Mouse (Mus musculus) brain, embryonic 14.5 days (tissue): ENCODE measurements around the gene Ccdc88c. TPM values are rescaled to one million over a fixed set of nuclear protein-coding genes. Genes with fewer than 3 reads are reported as not detected.

Experiments
- DNase-seq: peaks from one replicate; pipeline ENCODE4 v3.0.0-alpha.2; 2011; ENCODE audit warnings: low read depth
- CTCF ChIP-seq: fragments of 200-500 bp; IDR thresholded peaks from 2 replicates; pipeline ENCODE4 v1.5.1; 2012; ENCODE audit warnings: inconsistent platforms, mild to moderate bottlenecking, moderate library complexity, borderline replicate concordance; ENCODE audit not compliant: insufficient read depth, insufficient read length; ENCODE audit errors: extremely low read depth
- POLR2A ChIP-seq: fragments of 200-500 bp; IDR thresholded peaks from 2 replicates; pipeline ENCODE4 v1.6.1; 2012; ENCODE audit warnings: mild to moderate bottlenecking, inconsistent platforms, borderline replicate concordance; ENCODE audit not compliant: poor library complexity, insufficient read depth, insufficient read length, severe bottlenecking; ENCODE audit errors: extremely low read depth
- polyA plus RNA-seq: library from polyadenylated mRNA; depleted of rRNA; stranded (reverse); fragments of >200 nt; gene quantifications from 2 replicates; pipeline ENCODE4 v1.2.3, GENCODE M21; 2012

Ccdc88c gene
- polyA plus RNA-seq, 1 experiment, result 31.6 TPM

DNA sequence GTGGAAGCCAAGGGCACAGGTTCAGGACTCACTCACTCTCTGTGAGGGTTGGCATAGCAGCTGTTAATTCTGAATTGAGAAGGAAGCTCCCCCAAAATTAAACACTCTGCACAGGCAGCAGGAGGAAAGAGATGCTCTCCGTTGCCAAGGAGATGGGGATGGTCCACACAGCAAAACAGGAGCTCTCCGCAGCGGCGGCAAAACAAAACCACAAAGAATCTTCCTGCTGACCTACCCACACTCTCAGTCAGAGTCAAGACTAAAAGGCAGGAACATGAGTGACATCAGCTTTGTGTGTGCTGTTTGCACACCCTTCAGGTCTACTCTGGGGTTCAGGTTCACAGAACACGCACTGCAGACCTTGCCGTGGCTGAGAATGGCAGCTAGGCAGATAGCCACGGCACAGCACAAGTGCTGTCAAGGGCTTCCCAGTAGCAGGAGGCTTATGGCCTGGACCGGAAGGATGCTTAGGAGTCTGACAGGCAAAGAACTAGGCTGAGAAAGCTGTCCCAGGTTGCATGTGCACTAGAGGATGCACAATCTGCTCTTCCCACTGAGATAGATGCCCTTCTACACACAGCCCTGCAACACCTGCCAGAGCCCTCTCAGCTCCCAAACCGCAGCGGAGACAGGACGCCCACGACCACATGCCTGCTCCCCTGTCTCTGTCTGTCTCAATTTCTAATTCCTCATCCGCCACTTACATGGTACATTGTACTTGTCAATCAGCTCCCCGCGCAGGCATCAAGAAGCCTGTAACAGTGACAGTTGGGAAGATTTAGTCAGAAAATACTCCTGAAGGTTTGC is 40.3 kb downstream of the Ccdc88c start:
- peak; percentile 66 for DNase-seq
- TF ChIP-seq CTCF (no peak), POLR2A (no peak)

DNA sequence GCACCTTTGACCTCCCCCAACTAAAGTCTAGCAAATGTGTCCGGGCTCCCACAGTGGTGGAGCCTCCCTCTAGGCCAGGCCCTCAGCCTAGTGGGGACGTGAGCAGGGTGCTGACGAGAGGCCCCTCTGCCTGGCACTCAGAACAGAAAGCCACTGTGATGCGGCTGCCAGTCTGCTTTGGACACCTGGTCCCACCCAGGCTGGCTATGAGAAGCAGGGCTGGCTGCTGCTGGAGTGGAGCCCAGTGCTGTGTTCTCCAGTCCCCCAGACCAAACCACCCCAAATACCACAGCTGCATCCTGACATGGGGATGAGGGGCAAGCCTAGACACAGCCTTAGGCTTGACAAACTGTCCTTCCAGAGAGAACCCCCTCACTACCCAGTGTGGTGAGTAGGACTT is 42.4 kb downstream of the Ccdc88c start:
- TF ChIP-seq CTCF (no peak), POLR2A (no peak)

DNA sequence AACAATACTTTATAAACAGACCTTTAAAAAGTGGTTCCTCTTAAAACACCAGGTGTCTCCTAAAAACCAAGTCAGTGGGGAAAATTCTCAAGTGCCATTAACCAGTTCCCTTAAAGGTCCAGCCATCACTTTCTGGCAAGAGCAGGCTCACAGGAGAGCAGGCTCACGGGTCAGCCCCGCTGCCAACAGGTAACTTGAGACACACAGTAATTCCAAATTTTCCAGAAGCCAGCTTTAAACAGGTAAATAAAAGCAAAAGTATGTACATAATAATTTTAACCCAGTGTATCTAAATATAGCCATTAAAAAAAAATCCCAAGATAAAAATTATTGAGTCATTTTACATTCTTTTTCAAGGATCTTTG is 43.1 kb downstream of the Ccdc88c start:
- no peak for DNase-seq
- TF ChIP-seq CTCF (no peak), POLR2A (no peak)

More for the DNA sequence above, 42.4 kb downstream of the Ccdc88c start:
- DNase-seq, result peak; percentile 84

DNA sequence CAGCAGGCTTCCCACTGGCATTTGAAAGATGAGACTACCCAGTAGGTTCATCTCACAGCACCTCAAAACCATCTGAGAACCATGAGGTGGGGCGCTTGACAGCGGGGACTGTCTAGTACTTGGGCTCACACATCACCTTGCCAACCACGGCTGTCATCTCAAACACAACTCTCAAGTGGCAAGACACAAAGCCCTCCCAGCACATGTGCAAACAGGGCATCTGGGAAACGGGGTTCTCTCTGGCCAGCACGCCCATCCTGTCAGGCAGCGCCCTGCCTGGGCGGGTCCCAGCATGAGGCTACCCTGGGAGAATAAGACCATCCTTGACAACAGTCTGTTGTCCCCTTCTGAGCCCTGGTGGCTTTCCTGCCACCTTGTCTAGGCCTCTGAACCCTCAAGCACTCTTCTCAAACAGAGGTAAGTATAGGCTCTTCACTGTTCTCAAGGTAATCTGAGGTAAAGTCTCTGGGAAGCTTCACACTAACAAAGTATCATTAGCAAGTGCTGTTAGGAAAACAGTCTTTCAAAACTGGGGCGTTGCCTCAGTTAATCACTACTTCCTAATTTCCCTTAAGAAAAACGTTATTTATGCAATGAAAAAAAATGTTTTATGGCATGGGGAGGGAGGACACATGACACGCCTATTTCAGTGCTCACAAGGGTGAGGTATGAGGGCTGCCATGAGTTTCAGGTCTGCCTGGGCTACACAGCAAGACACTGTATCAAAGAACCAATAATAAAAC is 43.6 kb downstream of the Ccdc88c start:
- TF ChIP-seq CTCF (no peak), POLR2A (no peak)
- DNase-seq, result peak; percentile 53

DNA sequence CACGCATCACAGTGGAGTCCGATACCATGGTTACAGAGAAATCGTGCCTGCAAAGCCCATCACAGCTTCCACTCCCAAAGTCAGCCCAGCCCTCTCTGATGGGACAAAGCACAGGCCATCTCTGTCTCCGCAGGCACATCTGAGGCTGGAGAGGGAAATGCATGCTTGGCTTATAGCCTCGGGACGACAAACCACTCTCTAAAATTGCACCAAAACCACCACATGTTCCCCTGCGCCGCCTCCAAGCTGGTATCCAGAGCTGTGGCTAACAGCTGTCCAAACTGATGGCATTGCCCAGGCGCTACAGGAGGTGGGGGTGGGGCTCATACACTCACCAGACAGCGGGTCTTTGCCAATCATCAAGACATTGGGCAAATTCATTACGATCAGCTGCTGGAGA is 45.3 kb downstream of the Ccdc88c start:
- DNase-seq, result peak; percentile 60
- TF ChIP-seq POLR2A, result no peak
- no peak for TF ChIP-seq CTCF

DNA sequence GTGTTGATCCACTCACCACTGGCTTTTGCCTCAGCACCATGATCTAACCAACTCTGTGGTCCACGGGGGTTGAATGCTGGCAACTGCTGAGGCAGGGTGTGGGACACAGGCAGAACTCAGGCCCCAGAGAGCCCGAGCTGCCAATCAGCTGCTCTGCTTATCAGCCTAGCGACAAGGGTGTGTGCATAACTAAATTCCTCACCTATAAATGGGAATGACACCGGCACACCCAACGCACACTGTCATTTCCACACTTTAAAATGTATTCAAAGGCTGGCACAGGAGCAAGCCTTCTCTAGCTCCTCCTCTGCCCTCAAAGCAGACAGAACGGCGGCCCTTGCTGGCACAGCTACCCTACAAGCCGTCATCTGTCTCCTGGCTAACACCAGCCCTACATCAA is 46.6 kb downstream of the Ccdc88c start:
- TF ChIP-seq POLR2A, result no peak
- TF ChIP-seq CTCF, result no peak
- DNase-seq, result no peak

DNA sequence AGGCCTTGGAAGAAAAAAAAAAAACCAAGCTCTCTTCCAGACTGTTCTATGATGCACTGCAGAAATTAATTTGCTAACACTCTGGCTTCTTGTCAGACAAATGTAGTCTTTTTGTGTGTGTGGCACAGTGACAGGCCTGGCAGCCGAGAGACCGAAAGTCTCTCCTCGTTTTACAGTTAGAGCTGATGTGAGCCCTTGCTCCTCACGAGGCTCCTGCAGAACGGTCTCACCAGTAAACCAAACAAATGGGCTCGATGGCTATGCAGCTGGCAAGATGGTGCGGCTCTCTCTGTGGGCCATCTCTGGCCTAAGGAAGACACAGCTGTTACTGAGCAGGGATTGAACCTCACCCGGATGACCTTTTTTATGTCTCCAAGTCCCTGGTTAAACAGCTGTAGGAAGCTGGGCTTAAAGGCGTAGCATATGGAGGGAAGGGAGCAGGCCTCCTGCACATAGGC is 48.3 kb downstream of the Ccdc88c start:
- DNase-seq, result peak; percentile 76
- TF ChIP-seq CTCF, result no peak
- no peak for TF ChIP-seq POLR2A

DNA sequence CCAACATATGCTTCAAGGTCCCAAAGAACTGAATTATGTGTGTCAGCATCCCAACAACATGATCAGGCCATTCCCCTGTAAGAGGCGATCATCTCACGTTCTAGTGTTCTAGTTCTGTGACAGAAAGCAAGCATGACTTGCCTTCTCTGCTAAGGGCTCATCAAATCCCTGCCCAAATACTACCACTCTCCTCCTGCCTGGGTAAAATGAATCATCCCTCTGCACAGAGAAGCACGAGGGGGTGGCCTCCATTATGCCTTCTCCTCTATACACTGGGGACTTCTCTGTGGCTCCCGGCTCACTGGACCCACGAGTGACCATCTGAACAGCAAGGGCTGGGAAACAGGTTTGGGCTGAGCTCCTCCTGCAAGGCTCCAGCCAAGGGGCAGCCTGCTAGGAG is 49.2 kb downstream of the Ccdc88c start:
- DNase-seq, result no peak
- TF ChIP-seq CTCF (no peak), POLR2A (no peak)

DNA sequence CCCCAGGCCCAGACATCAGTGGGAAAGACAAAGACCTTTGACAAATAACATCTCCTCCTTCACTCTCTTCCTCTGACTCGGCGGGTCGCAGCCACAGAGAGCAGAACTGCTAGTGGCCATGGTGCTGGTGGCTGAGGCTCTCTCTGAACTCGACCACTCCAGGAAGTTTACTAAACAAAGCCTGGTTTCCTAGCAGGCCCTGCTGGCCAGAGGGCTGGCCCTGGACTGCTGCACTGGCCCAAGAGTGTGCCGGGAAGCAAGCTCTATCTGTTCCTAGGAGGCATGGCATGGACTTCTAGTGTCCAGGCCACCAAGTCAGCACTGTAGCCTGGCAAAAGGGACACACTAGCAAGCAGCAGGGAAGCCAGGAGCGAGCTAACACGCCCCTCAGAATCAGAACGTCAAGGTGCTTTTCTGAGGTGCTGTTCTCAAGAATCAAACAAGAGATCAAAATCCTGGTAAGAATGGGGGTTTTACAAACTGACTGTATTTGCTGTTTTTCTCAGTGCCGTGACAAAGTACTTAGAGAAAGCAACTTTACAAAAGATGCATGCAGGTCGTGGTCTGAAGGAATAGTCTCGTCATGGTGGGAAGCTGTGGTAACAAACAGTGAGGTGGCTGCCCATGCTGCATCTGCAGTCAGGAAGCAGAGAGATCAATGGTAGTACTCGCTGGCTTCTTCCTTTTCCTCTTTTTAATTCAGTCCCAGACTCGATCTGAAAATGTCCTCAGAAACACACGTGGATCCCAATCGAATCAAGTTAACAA is 50.7 kb downstream of the Ccdc88c start:
- TF ChIP-seq POLR2A (no peak), CTCF (no peak)
- DNase-seq, result no peak

DNA sequence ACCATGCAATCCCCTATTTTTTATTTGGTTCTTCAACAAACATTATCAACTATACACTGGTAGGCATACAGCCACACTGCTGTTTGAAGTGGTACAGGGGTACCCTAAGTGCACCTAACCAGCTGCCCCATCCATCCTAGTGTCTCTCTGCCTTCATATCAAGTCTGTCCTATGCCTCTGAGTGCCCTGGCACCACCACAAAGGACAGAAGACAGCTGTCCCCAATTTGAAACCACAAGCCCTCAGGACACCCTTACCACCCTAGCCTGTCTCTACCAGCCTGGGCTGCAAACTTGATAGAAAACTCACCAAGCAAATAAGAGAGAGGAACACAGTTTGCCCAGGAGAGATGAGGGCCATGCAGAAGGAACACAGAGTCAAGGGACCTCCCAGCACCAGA is 51.3 kb downstream of the Ccdc88c start:
- DNase-seq, result no peak
- TF ChIP-seq CTCF (no peak), POLR2A (no peak)

DNA sequence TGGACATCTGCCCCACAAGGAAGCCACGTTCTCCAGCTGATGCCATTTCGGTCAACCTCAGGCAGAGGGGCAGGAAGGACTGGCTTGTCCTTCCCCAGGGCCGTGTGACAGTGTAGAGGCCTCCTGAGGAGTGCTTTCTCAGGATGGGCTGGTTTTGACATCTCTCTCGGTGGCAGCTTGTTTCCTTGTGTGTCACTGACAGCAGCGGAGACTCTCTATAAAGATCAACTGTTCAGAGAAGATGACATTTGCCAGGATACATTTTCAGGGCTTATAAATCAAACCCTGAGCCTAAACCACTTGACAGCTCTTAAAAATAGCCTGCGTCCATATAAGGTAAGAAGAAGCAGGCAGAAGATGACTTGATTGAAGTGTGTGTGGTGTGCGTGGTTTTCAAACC is 59.0 kb downstream of the Ccdc88c start:
- DNase-seq, result no peak
- no peak for TF ChIP-seq CTCF
- no peak for TF ChIP-seq POLR2A

DNA sequence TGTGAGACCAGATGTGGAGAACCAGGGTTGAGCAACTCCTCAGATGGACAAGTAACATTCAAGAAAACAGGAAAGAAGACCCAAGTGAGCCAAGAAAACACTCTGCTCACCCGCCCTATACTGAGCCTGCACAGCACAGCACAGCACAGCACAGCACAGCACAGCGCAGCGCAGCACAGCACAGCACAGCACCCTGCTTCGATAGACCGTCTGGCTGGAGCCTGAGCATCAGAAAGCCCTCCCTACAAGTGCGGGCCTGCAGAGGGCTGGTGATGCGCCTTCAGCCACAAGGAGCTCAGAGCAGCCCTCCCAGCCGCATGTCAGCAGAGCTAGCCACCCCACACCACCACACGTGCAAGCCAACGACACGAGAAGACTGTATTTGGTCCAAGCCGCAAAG is 61.5 kb downstream of the Ccdc88c start:
- no peak for TF ChIP-seq POLR2A
- TF ChIP-seq CTCF, result no peak
- DNase-seq, result no peak
